Mouse (Mus musculus) liver, adult 2 months (tissue): Measurements from ENCODE around the gene Slc25a4.

Experiments
- CTCF ChIP-seq: fragments of 200-500 bp; IDR thresholded peaks from 2 replicates; pipeline ENCODE4 v1.5.1; 2011; ENCODE audit warnings: low read depth, low read length, control low read depth
- POLR2A ChIP-seq: fragments of 200-500 bp; IDR thresholded peaks from 2 replicates; pipeline ENCODE4 v1.6.1; 2011; ENCODE audit warnings: low read length, control low read depth; ENCODE audit not compliant: insufficient read depth; ENCODE audit errors: extremely low read depth

- no peak for TF ChIP-seq CTCF
- no peak for TF ChIP-seq POLR2A
These were observed 30.9 kb downstream of the Slc25a4 start for GRCm38 (mm10) chr8:46180136-46180535.
